Mouse (Mus musculus): ENCODE data around the gene Slc19a3.
"Not testable (repeated sequence)": the region's sequence is repeated elsewhere in the genome, so short reads cannot be mapped to it uniquely, and the experiment has no call there.

Gene Slc19a3

DNA sequence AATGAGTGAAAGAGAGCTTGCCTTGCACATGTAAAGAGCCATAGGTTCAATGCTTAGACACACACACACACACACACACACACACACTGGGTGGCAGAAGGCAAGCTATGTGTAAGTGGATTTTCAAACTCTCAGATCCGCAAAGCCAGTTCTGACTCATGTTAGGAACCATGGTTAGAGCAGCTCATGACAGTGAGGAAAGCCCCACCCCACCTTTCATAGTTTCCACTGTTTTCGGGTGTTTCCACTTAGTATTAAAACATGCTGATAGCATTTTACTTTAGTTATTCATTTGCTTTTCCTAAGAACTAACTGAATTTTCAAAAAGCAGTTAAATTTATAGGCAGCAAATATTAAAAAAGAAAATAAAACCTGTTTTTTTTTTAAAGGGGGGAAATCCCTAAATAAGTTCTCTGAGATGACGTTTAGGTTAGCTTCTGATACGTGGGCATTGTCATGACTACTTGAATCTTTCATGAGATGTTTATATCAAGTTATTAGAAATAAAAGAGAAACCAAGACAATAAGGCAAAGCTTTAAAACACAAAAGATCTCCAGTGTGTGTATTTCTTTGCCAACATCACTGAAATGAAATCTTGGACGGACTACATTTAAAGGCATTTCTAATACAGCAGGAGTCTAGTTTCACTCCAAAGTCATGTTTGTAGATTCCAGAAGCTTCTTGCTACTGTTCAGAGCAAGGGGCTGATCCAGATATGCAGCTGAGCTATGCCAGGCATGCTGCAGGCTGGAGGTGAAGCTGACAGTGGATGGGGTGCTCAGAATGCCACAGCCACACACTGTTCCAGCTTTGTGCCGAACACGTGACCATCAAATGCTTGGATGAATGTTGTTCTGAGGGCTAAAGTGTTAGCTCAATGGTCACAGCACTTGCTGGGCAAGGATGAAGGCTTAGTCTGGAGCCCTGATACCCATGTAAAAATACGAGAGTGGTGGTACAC, 31.7 kb downstream of the Slc19a3 start:
- no peak for DNase-seq (ENCODE audit: low spot score)

GRCm38 (mm10) chr1:83000306-83000705, 37.9 kb downstream of the Slc19a3 start, which contains the start of gene Gm47959:
TSS of gene Gm47959 (plus strand) at chr1:83000548.
- DNase-seq (ENCODE audit: low spot score), result not testable (repeated sequence)

GRCm38 (mm10) chr1:82993947-82994346, 44.3 kb downstream of the Slc19a3 start:
- no peak for DNase-seq (ENCODE audit: low spot score)

DNA sequence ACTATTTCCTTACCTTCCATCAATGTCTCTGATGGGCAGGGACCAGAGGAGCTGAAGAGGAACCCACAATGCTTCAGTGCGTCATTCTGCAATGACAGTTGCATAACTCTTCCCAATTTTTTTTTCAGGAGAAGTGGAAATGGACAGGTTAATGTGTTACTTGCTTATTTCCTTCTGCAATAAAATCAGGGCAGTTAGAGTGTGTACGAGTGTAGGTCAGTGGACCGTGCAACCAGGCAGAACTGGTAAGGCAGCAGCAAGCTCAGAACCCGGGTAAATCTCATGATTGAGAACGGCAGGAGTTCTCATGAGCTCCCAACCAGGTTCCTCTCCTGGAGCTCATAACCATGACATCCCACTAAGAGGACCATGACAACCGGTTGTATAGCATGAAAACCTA, 46.2 kb downstream of the Slc19a3 start:
- DNase-seq (ENCODE audit: low spot score), result no peak

DNA sequence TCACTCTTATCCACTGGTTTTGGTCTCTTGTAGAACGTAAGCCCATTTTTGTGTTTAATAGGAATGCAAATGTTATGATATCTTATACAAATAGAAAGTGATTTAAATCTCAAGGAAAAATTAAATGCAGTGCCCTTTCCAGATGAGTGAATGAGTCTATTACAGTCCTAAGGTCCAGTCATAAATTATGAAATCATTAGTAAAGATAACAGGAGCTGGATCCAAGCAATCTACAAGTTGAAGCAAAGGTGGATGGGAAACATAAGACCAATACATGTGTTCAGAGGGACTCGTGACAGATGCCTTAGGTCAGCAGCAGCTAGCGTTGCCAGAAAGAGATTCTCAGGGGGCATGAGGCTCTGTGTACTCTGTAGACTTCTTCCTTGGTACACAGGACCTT, 46.7 kb downstream of the Slc19a3 start:
- no peak for DNase-seq (ENCODE audit: low spot score)

DNA sequence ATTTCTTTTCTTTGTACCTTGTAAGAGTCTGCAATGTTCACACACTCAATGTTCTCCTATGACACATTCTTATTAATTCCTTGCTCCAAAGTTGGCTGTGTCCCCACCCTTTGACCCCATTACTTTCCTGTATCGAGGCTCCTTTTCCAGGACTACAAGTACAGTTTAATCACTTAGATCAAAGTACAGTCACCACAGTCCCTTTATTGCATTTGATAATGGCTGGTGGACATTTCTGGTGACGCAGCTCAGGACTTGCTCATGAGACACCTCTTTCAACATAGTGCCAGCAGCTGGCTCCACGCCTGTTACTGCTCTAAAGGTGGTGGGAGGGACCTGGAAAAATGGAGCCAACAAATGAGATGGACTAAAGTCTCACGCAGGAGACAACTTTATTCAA, 47.2 kb downstream of the Slc19a3 start:
- no peak for DNase-seq (ENCODE audit: low spot score)

- peak; percentile 52 for DNase-seq (ENCODE audit: low spot score)
These were observed 50.6 kb downstream of the Slc19a3 start for GRCm38 (mm10) chr1:82987530-82988198.

GRCm38 (mm10) chr1:82986738-82987137, 51.5 kb downstream of the Slc19a3 start:
- DNase-seq (ENCODE audit: low spot score), result no peak

- DNase-seq (ENCODE audit: low spot score), result no peak
These were observed 60.4 kb downstream of the Slc19a3 start for GRCm38 (mm10) chr1:82977840-82978239.

- DNase-seq (ENCODE audit: low spot score), result no peak
These were observed 62.5 kb downstream of the Slc19a3 start for GRCm38 (mm10) chr1:82975750-82976149.

DNA sequence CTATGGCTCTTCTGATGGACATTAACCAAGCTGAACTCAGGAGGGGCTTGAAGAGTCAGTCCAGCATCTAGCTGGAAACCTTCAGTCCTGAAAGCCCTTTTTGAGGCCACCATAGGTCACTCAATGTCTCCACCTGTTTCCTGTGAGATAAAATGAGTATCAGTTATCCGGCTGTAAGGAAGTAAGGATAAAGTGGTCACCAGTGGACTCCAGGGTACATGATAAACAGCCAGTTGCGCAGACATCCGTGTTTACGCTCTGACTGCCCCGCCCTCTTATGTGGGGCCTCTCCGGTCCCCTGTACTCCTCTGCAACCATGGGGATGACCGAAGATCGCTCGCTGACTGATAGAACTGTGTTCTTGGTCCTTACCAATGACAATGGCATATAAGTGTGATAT, 63.9 kb downstream of the Slc19a3 start:
- DNase-seq (ENCODE audit: low spot score), result no peak

GRCm38 (mm10) chr1:82973901-82974300, 64.3 kb downstream of the Slc19a3 start:
- DNase-seq (ENCODE audit: low spot score), result no peak

DNA sequence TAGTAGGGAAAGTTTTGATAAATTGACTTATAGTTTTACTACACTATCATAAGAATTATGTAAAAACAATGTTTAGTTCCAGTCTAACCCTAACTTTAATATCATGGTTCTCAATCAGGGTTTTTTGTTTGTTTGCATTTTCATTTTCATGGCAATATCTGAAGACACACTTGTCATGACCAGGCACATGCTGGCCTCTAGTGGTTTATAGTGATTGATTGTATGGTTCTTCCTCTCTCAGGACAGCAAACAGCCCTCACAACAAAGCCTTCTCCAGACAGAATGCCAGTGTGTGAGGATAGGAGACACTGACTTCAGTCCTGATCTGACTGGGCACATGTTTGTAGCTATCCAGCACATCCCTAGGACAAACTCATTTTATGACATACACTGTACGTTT, 65.0 kb downstream of the Slc19a3 start:
- no peak for DNase-seq (ENCODE audit: low spot score)

DNA sequence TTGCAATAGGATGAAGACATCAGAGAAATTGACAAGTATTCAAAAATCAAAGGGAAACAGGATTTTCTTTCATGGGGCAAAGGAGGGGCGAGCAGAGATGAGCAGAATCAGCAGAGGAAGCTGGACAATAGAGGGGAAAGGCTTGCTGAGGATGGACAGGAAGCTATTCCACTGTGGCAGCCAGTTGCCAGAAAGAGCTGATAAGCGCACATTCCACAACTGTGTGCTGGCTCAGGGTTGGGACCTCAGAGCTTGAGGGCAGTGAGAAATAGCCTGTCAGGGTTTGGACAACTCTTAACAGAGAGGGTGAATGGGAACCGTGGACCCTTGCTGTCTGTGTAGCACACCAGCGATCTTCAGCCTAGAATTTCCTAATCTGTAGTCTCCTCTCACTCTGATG, 66.2 kb downstream of the Slc19a3 start:
- DNase-seq (ENCODE audit: low spot score), result no peak

- no peak for DNase-seq (ENCODE audit: low spot score)
These were observed 71.8 kb downstream of the Slc19a3 start for GRCm38 (mm10) chr1:82966413-82966812.
